Mouse (Mus musculus) MN1 (cell line): Measurements from ENCODE around the gene Zfand4.
A peak's percentile ranks its signal among the peaks of the same experiment; 100 is the strongest.

Experiments
- DNase-seq: peaks from one replicate; pipeline ENCODE4 v3.0.0-alpha.2; 2016; ENCODE audit warnings: low spot score

Zfand4 gene

DNA sequence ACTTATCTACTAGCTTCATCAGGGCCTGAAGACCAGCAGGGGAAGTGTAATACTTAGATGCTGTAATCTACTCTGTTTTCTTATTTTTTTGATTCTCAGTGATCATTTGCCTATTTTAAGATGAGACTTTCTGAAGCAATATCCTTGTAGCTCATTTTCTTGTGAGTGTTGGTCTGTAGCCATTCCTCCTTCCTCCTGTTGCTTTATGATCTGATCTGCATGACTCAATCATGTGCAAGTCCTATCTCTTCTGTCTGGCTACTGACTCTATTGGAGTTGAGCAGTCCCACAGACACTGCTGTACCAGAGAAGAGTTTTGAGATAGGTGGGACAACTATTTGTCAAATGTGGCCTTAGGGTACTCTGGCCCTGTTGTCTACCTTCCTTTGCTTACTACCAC, 110.6 kb downstream of the Zfand4 start:
- peak; percentile 38 for DNase-seq

DNA sequence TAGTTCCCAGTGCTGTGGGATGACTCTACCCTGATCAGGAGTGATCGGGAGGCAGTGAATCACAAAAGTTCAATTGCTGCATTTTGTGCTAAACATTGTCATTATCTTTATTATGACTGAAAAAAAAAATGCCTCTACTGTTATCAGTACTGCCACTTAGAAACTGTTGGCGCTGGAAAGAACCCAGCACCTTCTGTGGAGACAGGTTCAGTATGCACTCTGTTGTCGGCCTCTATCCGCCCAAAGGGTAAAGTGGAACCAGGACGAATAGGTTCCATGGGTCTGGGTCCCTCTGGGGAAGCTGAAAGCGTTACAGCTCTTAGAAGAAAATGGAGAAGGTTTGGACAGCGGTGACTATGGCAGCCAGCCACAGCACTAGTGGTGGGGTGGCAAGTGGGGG, 114.9 kb downstream of the Zfand4 start:
- no peak for DNase-seq
